In the genomic region with DNA sequence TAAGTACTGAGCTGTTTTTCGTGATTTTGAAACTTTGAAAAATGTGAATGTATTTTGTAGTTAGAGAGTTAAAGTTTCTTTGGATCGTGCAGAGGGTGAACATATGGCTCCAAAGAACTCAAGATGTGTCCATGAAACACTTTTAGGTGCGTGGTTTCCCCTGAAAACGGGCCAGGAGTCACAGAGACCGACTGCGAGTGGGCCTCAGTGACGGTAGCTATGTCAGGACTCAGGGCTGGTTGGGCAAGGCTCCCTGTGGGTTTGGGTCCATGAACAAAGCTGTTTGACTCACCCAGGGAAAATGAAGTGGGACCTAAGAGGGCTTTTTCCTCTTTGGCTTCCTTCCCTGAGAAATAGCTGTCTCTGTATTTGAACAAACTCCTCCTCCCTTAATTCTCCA, we compare ENCODE assay signal across 19 mouse cellular contexts.
DNase-seq lines count a peak whose midpoint lies in the region.
"Had no signal": no experiment of that assay in that cellular context is flagged by ENCODE, and none has a peak within 500 bp of the region (broad histone marks: within the 10 kb centered on the region; RNA-seq: fewer than 3 reads in every experiment).

No protein-coding gene starts in this region.

- DNase-seq in right cerebral cortex, adult 18-20 months = peak; percentile 78
- DNase-seq in right cerebral cortex, postnatal 4 days = no peak
- peak; percentile 61 to 80 for DNase-seq in frontal cortex, adult 2 months (ENCODE audit: extremely low spot score in 1 of 2, low spot score in 1 of 2)
- peak; percentile 41 to 66 for DNase-seq in left cerebral cortex, postnatal 14 days (ENCODE audit: low spot score in 2 of 2)
- peak; percentile 75 for DNase-seq in telencephalon, adult 2 months (ENCODE audit: low read depth, low spot score)
- no peak for DNase-seq in urinary bladder, adult 2 months (ENCODE audit: low spot score)
- no peak for DNase-seq in retina, postnatal 1 day
- no peak for DNase-seq in heart, postnatal 14 days
- DNase-seq: adrenal gland, adult 2 months; cerebellum, adult 11 months; cerebellum, postnatal 14 days; embryo, embryonic 11 days; gastrocnemius, postnatal 14 days; heart, adult 2 months; kidney, adult 9 months; kidney, postnatal 36 days; lung, embryonic 14.5 days; spleen, adult 18-20 months; thymus, postnatal 4 days had no signal

- intact Hi-C loops in left cerebral cortex, postnatal 14 days (cut with DNase I) = no loop called here
- intact Hi-C loops in heart, postnatal 14 days (cut with DNase I) = no loop called here

Comparison
In these comparisons a context has a peak if more than half of its experiments do, and no peak if none do; other contexts are left out.
1. DNase-seq: peak in right cerebral cortex, adult 18-20 months (single experiment), frontal cortex, adult 2 months (2 of 2), left cerebral cortex, postnatal 14 days (2 of 2) and telencephalon, adult 2 months (single experiment); none in right cerebral cortex, postnatal 4 days (single experiment), urinary bladder, adult 2 months (single experiment), retina, postnatal 1 day (single experiment) and heart, postnatal 14 days (0 of 2).